Mouse (Mus musculus) ES-E14 (cell line): ENCODE measurements around the gene Rab23.

Experiments used
- HCFC1 ChIP-seq: IDR thresholded peaks from 2 replicates; pipeline ENCODE4 v1.6.1; 2012; ENCODE audit warnings: low read length, inconsistent platforms, borderline replicate concordance; ENCODE audit not compliant: insufficient read depth
- MAFK ChIP-seq: IDR thresholded peaks from 2 replicates; pipeline ENCODE4 v1.6.1; 2014; ENCODE audit warnings: mild to moderate bottlenecking, low read depth, low read length, inconsistent platforms; ENCODE audit not compliant: insufficient read depth

DNA sequence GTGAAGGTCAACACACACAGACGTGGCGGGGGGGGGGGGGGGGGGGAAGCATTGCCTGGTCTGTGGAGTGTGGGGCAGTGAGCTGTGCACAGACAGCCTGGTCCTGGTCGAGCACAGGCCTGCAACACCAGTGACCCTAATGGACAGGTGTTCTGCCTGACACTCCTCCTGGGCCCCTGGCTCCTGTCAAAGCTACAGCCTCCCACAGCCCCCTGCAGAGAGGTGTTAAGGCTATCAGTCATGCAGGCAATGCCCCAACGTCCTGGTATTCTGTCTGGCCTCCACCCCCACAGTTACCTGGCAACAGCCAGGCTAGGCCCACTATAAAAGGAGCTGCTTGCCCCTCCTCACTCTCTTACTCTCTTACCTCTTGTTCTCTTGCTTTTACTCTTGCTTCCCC, 39.3 kb upstream of the Rab23 start:
- no peak for TF ChIP-seq MAFK
- TF ChIP-seq HCFC1, result no peak
